Mouse (Mus musculus) liver, embryonic 15.5 days (tissue): ENCODE measurements around the gene Gm20388. TPM values are rescaled to one million over a fixed set of nuclear protein-coding genes. Genes with fewer than 3 reads are reported as not detected.

ENCODE experiments used
- ATAC-seq: fragments of 200-750 bp; cut with Nextera tagmentation; 2 replicates; pipeline ENCODE4 v1.8.0; 2017; ENCODE audit warnings: moderate number of reproducible peaks, mild to moderate bottlenecking, moderate library complexity; ENCODE audit not compliant: insufficient read depth
- H3K27ac ChIP-seq: fragments of 300-500 bp; sonication (generic); replicated peaks from 2 replicates; pipeline ENCODE4 v1.5.1; 2015; ENCODE audit warnings: mild to moderate bottlenecking, inconsistent platforms
- H3K27me3 ChIP-seq: fragments of 300-500 bp; sonication (generic); 2 replicates; pipeline ENCODE4 v1.6.1; 2015; ENCODE audit warnings: mild to moderate bottlenecking, inconsistent platforms
- H3K36me3 ChIP-seq: fragments of 300-500 bp; sonication (generic); replicated peaks from 2 replicates; pipeline ENCODE4 v1.6.1; 2015; ENCODE audit warnings: moderate library complexity, mild to moderate bottlenecking, inconsistent platforms
- H3K4me1 ChIP-seq: fragments of 300-500 bp; sonication (generic); replicated peaks from 2 replicates; pipeline ENCODE4 v1.6.1; 2015; ENCODE audit warnings: inconsistent platforms
- H3K4me2 ChIP-seq: fragments of 300-500 bp; sonication (generic); 2 replicates; pipeline ENCODE4 v1.6.1; 2015; ENCODE audit warnings: moderate library complexity, mild to moderate bottlenecking, inconsistent platforms
- H3K4me3 ChIP-seq: fragments of 300-500 bp; sonication (generic); replicated peaks from 2 replicates; pipeline ENCODE4 v1.5.1; 2015; ENCODE audit warnings: mild to moderate bottlenecking, inconsistent platforms
- H3K9ac ChIP-seq: fragments of 300-500 bp; sonication (generic); 2 replicates; pipeline ENCODE4 v1.6.1; 2015; ENCODE audit warnings: moderate library complexity, mild to moderate bottlenecking, inconsistent platforms
- H3K9me3 ChIP-seq: fragments of 300-500 bp; sonication (generic); replicated peaks from 2 replicates; pipeline ENCODE4 v1.6.1; 2016; ENCODE audit warnings: inconsistent platforms
- WGBS: fragments of 180-500 bp; shearing (Covaris S2); methylation state at CpG from one replicate; pipeline ENCODE4 v1.1.7; 2015; ENCODE audit warnings: mixed read lengths; ENCODE audit not compliant: insufficient replicate concordance; 5-methylcytosine and 5-hydroxymethylcytosine counted together
- polyA plus RNA-seq: library from polyadenylated mRNA; unstranded; fragments of >200 nt; fragmentation: Nextera tagmentation; extraction: Ambion mirVana; gene quantifications from 2 replicates; pipeline ENCODE4 v1.2.1, GENCODE M21; 2015

Gene Gm20388
- polyA plus RNA-seq, 1 experiment from 2014 or later, result not detected

- no peak overlapping the region for H3K27ac ChIP-seq
- no peaks in the 10 kb centered on the region for H3K9me3 ChIP-seq
- peak overlapping the region; percentile 50 for H3K4me3 ChIP-seq
- H3K4me2 ChIP-seq, result peak overlapping the region; percentile 66
- no peak for ATAC-seq
- 5% methylated on average over 11 of the region's 11 CpGs for WGBS
- H3K4me1 ChIP-seq, result 0 out of 2 replicates have a peak, but pooled peaks cover 3% of the 10 kb centered on the region
- peak overlapping the region; percentile 12; the same call in 1 of the 2 replicates for H3K9ac ChIP-seq
- peaks cover 55% of the 10 kb centered on the region for H3K27me3 ChIP-seq
- no peaks in the 10 kb centered on the region for H3K36me3 ChIP-seq
These were observed 825.8 kb downstream of the Gm20388 start for GRCm38 (mm10) chr8:120736486-120736885.

GRCm38 (mm10) chr8:120737166-120737565 lies 826.5 kb downstream of the Gm20388 start:
- peaks cover 55% of the 10 kb centered on the region for H3K27me3 ChIP-seq
- H3K9me3 ChIP-seq, result no peaks in the 10 kb centered on the region
- no peak overlapping the region for H3K9ac ChIP-seq
- peak overlapping the region; percentile 50 for H3K4me3 ChIP-seq
- 0 out of 2 replicates have a peak, but pooled peaks cover 3% of the 10 kb centered on the region for H3K4me1 ChIP-seq
- H3K27ac ChIP-seq, result no peak overlapping the region
- no peak for ATAC-seq
- WGBS, result 49% methylated on average over 7 of the region's 7 CpGs
- no peaks in the 10 kb centered on the region for H3K36me3 ChIP-seq
- H3K4me2 ChIP-seq, result peak overlapping the region; percentile 66

GRCm38 (mm10) chr8:120738771-120739170 lies 828.1 kb downstream of the Gm20388 start:
- Histone ChIP-seq H3K36me3 (no peaks in the 10 kb centered on the region), H3K9me3 (no peaks in the 10 kb centered on the region), H3K27ac (no peak overlapping the region), H3K4me3 (no peak overlapping the region), H3K4me1 (peaks cover 15% of the 10 kb centered on the region), H3K27me3 (peaks cover 48% of the 10 kb centered on the region), H3K9ac (no peak overlapping the region), H3K4me2 (no peak overlapping the region; the same call in 1 of the 2 replicates)
- ATAC-seq, result no peak
- WGBS, result 62% methylated on average over 4 of the region's 4 CpGs

- H3K27ac ChIP-seq, result no peak overlapping the region
- H3K36me3 ChIP-seq, result no peaks in the 10 kb centered on the region
- H3K4me2 ChIP-seq, result peak overlapping the region; percentile 15; the same call in 1 of the 2 replicates
- no peaks in the 10 kb centered on the region for H3K9me3 ChIP-seq
- H3K4me3 ChIP-seq, result no peak overlapping the region
- ATAC-seq, result no peak
- peaks cover 22% of the 10 kb centered on the region for H3K4me1 ChIP-seq
- H3K27me3 ChIP-seq, result peaks cover 41% of the 10 kb centered on the region
- 81% methylated on average over 15 of the region's 15 CpGs for WGBS
- no peak overlapping the region for H3K9ac ChIP-seq
These were observed 828.9 kb downstream of the Gm20388 start for GRCm38 (mm10) chr8:120739526-120739925.

GRCm38 (mm10) chr8:120740579-120740978 lies 829.9 kb downstream of the Gm20388 start:
- Histone ChIP-seq H3K27me3 (peaks cover 30% of the 10 kb centered on the region), H3K9ac (no peak overlapping the region), H3K9me3 (no peaks in the 10 kb centered on the region), H3K36me3 (no peaks in the 10 kb centered on the region), H3K4me3 (no peak overlapping the region), H3K4me1 (peaks cover 20% of the 10 kb centered on the region), H3K27ac (no peak overlapping the region), H3K4me2 (no peak overlapping the region)
- no peak for ATAC-seq
- WGBS, result 34% methylated on average over 2 of the region's 2 CpGs

GRCm38 (mm10) chr8:120741001-120741400 lies 830.4 kb downstream of the Gm20388 start:
- no peak for ATAC-seq
- H3K27me3 ChIP-seq, result peaks cover 26% of the 10 kb centered on the region
- H3K9ac ChIP-seq, result no peak overlapping the region
- no peak overlapping the region for H3K4me3 ChIP-seq
- H3K4me1 ChIP-seq, result peaks cover 19% of the 10 kb centered on the region
- 66% methylated on average over 17 of the region's 17 CpGs for WGBS
- H3K9me3 ChIP-seq, result no peaks in the 10 kb centered on the region
- no peak overlapping the region for H3K4me2 ChIP-seq
- no peak overlapping the region for H3K27ac ChIP-seq
- no peaks in the 10 kb centered on the region for H3K36me3 ChIP-seq

GRCm38 (mm10) chr8:120741815-120742530 lies 831.3 kb downstream of the Gm20388 start:
- Histone ChIP-seq H3K27ac (no peak overlapping the region), H3K4me3 (no peak overlapping the region), H3K36me3 (no peaks in the 10 kb centered on the region), H3K4me2 (no peak overlapping the region), H3K27me3 (peaks cover 16% of the 10 kb centered on the region), H3K4me1 (peaks cover 19% of the 10 kb centered on the region), H3K9me3 (no peaks in the 10 kb centered on the region), H3K9ac (no peak overlapping the region)
- ATAC-seq, result no peak
- 63% methylated on average over 15 of the region's 15 CpGs for WGBS

GRCm38 (mm10) chr8:120743149-120743897 lies 832.7 kb downstream of the Gm20388 start:
- no peaks in the 10 kb centered on the region for H3K36me3 ChIP-seq
- H3K27ac ChIP-seq, result peak overlapping the region; percentile 25
- WGBS, result 34% methylated on average over 12 of the region's 12 CpGs
- no peak overlapping the region for H3K4me3 ChIP-seq
- H3K9ac ChIP-seq, result no peak overlapping the region
- peak; percentile 26; the same call in 1 of the 2 replicates for ATAC-seq
- H3K4me1 ChIP-seq, result peaks cover 19% of the 10 kb centered on the region
- no peak overlapping the region for H3K4me2 ChIP-seq
- H3K9me3 ChIP-seq, result no peaks in the 10 kb centered on the region
- H3K27me3 ChIP-seq, result peaks cover 3% of the 10 kb centered on the region; the same call in 1 of the 2 replicates

- H3K4me1 ChIP-seq, result peaks cover 19% of the 10 kb centered on the region
These were observed 833.3 kb downstream of the Gm20388 start for GRCm38 (mm10) chr8:120743898-120744290.

GRCm38 (mm10) chr8:120744448-120744847 lies 833.8 kb downstream of the Gm20388 start:
- Histone ChIP-seq H3K4me2 (no peak overlapping the region), H3K36me3 (no peaks in the 10 kb centered on the region), H3K4me1 (peaks cover 19% of the 10 kb centered on the region), H3K27me3 (no peaks in the 10 kb centered on the region), H3K4me3 (no peak overlapping the region), H3K27ac (peak overlapping the region; percentile 25; the same call in 1 of the 2 replicates), H3K9ac (no peak overlapping the region), H3K9me3 (no peaks in the 10 kb centered on the region)
- ATAC-seq, result no peak
- WGBS, result 66% methylated on average over 5 of the region's 5 CpGs

More at GRCm38 (mm10) chr8:120743898-120744290, 833.3 kb downstream of the Gm20388 start:
- Histone ChIP-seq H3K4me3 (no peak overlapping the region), H3K9ac (no peak overlapping the region), H3K9me3 (no peaks in the 10 kb centered on the region), H3K4me2 (no peak overlapping the region), H3K27me3 (no peaks in the 10 kb centered on the region), H3K27ac (peak overlapping the region; percentile 25), H3K36me3 (no peaks in the 10 kb centered on the region)
- 43% methylated on average over 4 of the region's 4 CpGs for WGBS
- ATAC-seq, result peak; percentile 35

- peaks cover 19% of the 10 kb centered on the region for H3K4me1 ChIP-seq
- 37% methylated on average over 7 of the region's 7 CpGs for WGBS
- H3K36me3 ChIP-seq, result no peaks in the 10 kb centered on the region
- H3K9me3 ChIP-seq, result no peaks in the 10 kb centered on the region
- no peak overlapping the region for H3K4me2 ChIP-seq
- no peak for ATAC-seq
- H3K27me3 ChIP-seq, result no peaks in the 10 kb centered on the region
- no peak overlapping the region for H3K9ac ChIP-seq
- no peak overlapping the region for H3K4me3 ChIP-seq
- H3K27ac ChIP-seq, result no peak overlapping the region
These were observed 834.6 kb downstream of the Gm20388 start for GRCm38 (mm10) chr8:120745226-120745625.
